Mouse (Mus musculus): Measurements from ENCODE around the gene Lrwd1. TPM values are rescaled to one million over a fixed set of nuclear protein-coding genes. Genes with fewer than 3 reads are reported as not detected.

The Lrwd1 gene
- polyA plus RNA-seq, 1 experiment, result 52.1 TPM

GRCm38 (mm10) chr5:136084144-136084881 is 51.6 kb downstream of the Lrwd1 start:
- TF ChIP-seq MAX (IDR thresholded peaks at IDR 0.05), result no peak
- TF ChIP-seq CEBPB (IDR thresholded peaks at IDR 0.05; ENCODE audit: low read depth), result no peak
- no peak for TF ChIP-seq MYOD1 (IDR thresholded peaks at IDR 0.05; ENCODE audit: control insufficient read depth, insufficient read length, low read depth)
- no peak for TF ChIP-seq USF1 (IDR thresholded peaks at IDR 0.05; ENCODE audit: low read depth)
- TF ChIP-seq CTCF (IDR thresholded peaks at IDR 0.05; ENCODE audit: control insufficient read depth, insufficient read depth, insufficient read length), result no peak
- no peak for TF ChIP-seq MYOG (IDR thresholded peaks at IDR 0.05; ENCODE audit: control insufficient read depth, extremely low read depth, insufficient read length)
- no peak for TF ChIP-seq FOSL1 (IDR thresholded peaks at IDR 0.05; ENCODE audit: insufficient read depth, low read length, poor library complexity, severe bottlenecking)
- H3K79me3 ChIP-seq (ENCODE audit: low read depth), result peaks cover 16% of the 10 kb centered on the region

GRCm38 (mm10) chr5:136083669-136084107 is 52.2 kb downstream of the Lrwd1 start, which contains the start of gene Rasa4:
Gene Rasa4, plus strand, starts transcription at chr5:136083916.
- Histone ChIP-seq H3K27me3 (ENCODE audit: control insufficient read depth, insufficient read depth, insufficient read length) (no peaks in the 10 kb centered on the region), H3K79me3 (ENCODE audit: low read depth) (peaks cover 16% of the 10 kb centered on the region), H3ac (ENCODE audit: control insufficient read depth, insufficient read length, low read depth) (peak within 1 kb of the TSS; percentile 81), H3K79me2 (ENCODE audit: control insufficient read depth, insufficient read depth) (peaks cover 44% of the 10 kb centered on the region), H3K36me3 (ENCODE audit: control insufficient read depth, insufficient read depth) (peaks cover 5% of the 10 kb centered on the region), H3K4me3 (ENCODE audit: insufficient read depth, poor library complexity, severe bottlenecking) (peak within 1 kb of the TSS; percentile 76)
- TF ChIP-seq MYOG (IDR thresholded peaks at IDR 0.05; ENCODE audit: control insufficient read depth, extremely low read depth, insufficient read length) (no peak), MYOD1 (IDR thresholded peaks at IDR 0.05; ENCODE audit: control insufficient read depth, insufficient read length, low read depth) (no peak), FOSL1 (IDR thresholded peaks at IDR 0.05; ENCODE audit: insufficient read depth, low read length, poor library complexity, severe bottlenecking) (no peak), CEBPB (IDR thresholded peaks at IDR 0.05; ENCODE audit: low read depth) (no peak), CTCF (IDR thresholded peaks at IDR 0.05; ENCODE audit: control insufficient read depth, insufficient read depth, insufficient read length) (no peak), MAX (IDR thresholded peaks at IDR 0.05) (no peak), USF1 (IDR thresholded peaks at IDR 0.05; ENCODE audit: low read depth) (no peak)

More at GRCm38 (mm10) chr5:136084144-136084881, 51.6 kb downstream of the Lrwd1 start:
- peak overlapping the region; percentile 81 for H3ac ChIP-seq (ENCODE audit: control insufficient read depth, insufficient read length, low read depth)
- peaks cover 6% of the 10 kb centered on the region for H3K36me3 ChIP-seq (ENCODE audit: control insufficient read depth, insufficient read depth)
- H3K4me3 ChIP-seq (ENCODE audit: insufficient read depth, poor library complexity, severe bottlenecking), result peak overlapping the region; percentile 76
- H3K79me2 ChIP-seq (ENCODE audit: control insufficient read depth, insufficient read depth), result peaks cover 44% of the 10 kb centered on the region
- H3K27me3 ChIP-seq (ENCODE audit: control insufficient read depth, insufficient read depth, insufficient read length), result no peaks in the 10 kb centered on the region

- H3K27me3 ChIP-seq (ENCODE audit: control insufficient read depth, insufficient read depth, insufficient read length), result no peaks in the 10 kb centered on the region
- H3K36me3 ChIP-seq (ENCODE audit: control insufficient read depth, insufficient read depth), result peaks cover 5% of the 10 kb centered on the region
- TF ChIP-seq CTCF (IDR thresholded peaks at IDR 0.05; ENCODE audit: control insufficient read depth, insufficient read depth, insufficient read length), result no peak
- TF ChIP-seq MAX (IDR thresholded peaks at IDR 0.05), result no peak
- TF ChIP-seq CEBPB (IDR thresholded peaks at IDR 0.05; ENCODE audit: low read depth), result no peak
- no peak for TF ChIP-seq USF1 (IDR thresholded peaks at IDR 0.05; ENCODE audit: low read depth)
- TF ChIP-seq MYOG (IDR thresholded peaks at IDR 0.05; ENCODE audit: control insufficient read depth, extremely low read depth, insufficient read length), result no peak
- no peak for TF ChIP-seq MYOD1 (IDR thresholded peaks at IDR 0.05; ENCODE audit: control insufficient read depth, insufficient read length, low read depth)
- no peak for TF ChIP-seq FOSL1 (IDR thresholded peaks at IDR 0.05; ENCODE audit: insufficient read depth, low read length, poor library complexity, severe bottlenecking)
- no peak overlapping the region for H3ac ChIP-seq (ENCODE audit: control insufficient read depth, insufficient read length, low read depth)
- no peak overlapping the region for H3K4me3 ChIP-seq (ENCODE audit: insufficient read depth, poor library complexity, severe bottlenecking)
- H3K79me2 ChIP-seq (ENCODE audit: control insufficient read depth, insufficient read depth), result peaks cover 36% of the 10 kb centered on the region
- peaks cover 16% of the 10 kb centered on the region for H3K79me3 ChIP-seq (ENCODE audit: low read depth)
These were observed 53.5 kb downstream of the Lrwd1 start for GRCm38 (mm10) chr5:136082345-136082744.

GRCm38 (mm10) chr5:136078136-136078535 is 57.7 kb downstream of the Lrwd1 start:
- Histone ChIP-seq H3K79me3 (ENCODE audit: low read depth) (no peaks in the 10 kb centered on the region), H3K4me3 (ENCODE audit: insufficient read depth, poor library complexity, severe bottlenecking) (no peak overlapping the region), H3K79me2 (ENCODE audit: control insufficient read depth, insufficient read depth) (no peaks in the 10 kb centered on the region), H3K36me3 (ENCODE audit: control insufficient read depth, insufficient read depth) (no peaks in the 10 kb centered on the region), H3ac (ENCODE audit: control insufficient read depth, insufficient read length, low read depth) (no peak overlapping the region), H3K27me3 (ENCODE audit: control insufficient read depth, insufficient read depth, insufficient read length) (no peaks in the 10 kb centered on the region)
- TF ChIP-seq MAX (IDR thresholded peaks at IDR 0.05), result no peak
- TF ChIP-seq USF1 (IDR thresholded peaks at IDR 0.05; ENCODE audit: low read depth), result no peak
- no peak for TF ChIP-seq MYOD1 (IDR thresholded peaks at IDR 0.05; ENCODE audit: control insufficient read depth, insufficient read length, low read depth)
- TF ChIP-seq MYOG (IDR thresholded peaks at IDR 0.05; ENCODE audit: control insufficient read depth, extremely low read depth, insufficient read length), result no peak
- TF ChIP-seq CEBPB (IDR thresholded peaks at IDR 0.05; ENCODE audit: low read depth), result no peak
- no peak for TF ChIP-seq CTCF (IDR thresholded peaks at IDR 0.05; ENCODE audit: control insufficient read depth, insufficient read depth, insufficient read length)
- TF ChIP-seq FOSL1 (IDR thresholded peaks at IDR 0.05; ENCODE audit: insufficient read depth, low read length, poor library complexity, severe bottlenecking), result no peak

GRCm38 (mm10) chr5:136077001-136077550 is 58.8 kb downstream of the Lrwd1 start:
- no peak overlapping the region for H3K4me3 ChIP-seq (ENCODE audit: insufficient read depth, poor library complexity, severe bottlenecking)
- H3K79me2 ChIP-seq (ENCODE audit: control insufficient read depth, insufficient read depth), result no peaks in the 10 kb centered on the region
- H3K79me3 ChIP-seq (ENCODE audit: low read depth), result no peaks in the 10 kb centered on the region
- H3K27me3 ChIP-seq (ENCODE audit: control insufficient read depth, insufficient read depth, insufficient read length), result no peaks in the 10 kb centered on the region
- H3ac ChIP-seq (ENCODE audit: control insufficient read depth, insufficient read length, low read depth), result no peak overlapping the region
- H3K36me3 ChIP-seq (ENCODE audit: control insufficient read depth, insufficient read depth), result no peaks in the 10 kb centered on the region
- TF ChIP-seq CTCF (IDR thresholded peaks at IDR 0.05; ENCODE audit: control insufficient read depth, insufficient read depth, insufficient read length) (no peak), MAX (IDR thresholded peaks at IDR 0.05) (no peak), USF1 (IDR thresholded peaks at IDR 0.05; ENCODE audit: low read depth) (peak; percentile 14), MYOD1 (IDR thresholded peaks at IDR 0.05; ENCODE audit: control insufficient read depth, insufficient read length, low read depth) (no peak), MYOG (IDR thresholded peaks at IDR 0.05; ENCODE audit: control insufficient read depth, extremely low read depth, insufficient read length) (no peak)

All from C2C12 (cell line).